37 mouse cellular contexts compared by ENCODE assay signal in the genomic region with DNA sequence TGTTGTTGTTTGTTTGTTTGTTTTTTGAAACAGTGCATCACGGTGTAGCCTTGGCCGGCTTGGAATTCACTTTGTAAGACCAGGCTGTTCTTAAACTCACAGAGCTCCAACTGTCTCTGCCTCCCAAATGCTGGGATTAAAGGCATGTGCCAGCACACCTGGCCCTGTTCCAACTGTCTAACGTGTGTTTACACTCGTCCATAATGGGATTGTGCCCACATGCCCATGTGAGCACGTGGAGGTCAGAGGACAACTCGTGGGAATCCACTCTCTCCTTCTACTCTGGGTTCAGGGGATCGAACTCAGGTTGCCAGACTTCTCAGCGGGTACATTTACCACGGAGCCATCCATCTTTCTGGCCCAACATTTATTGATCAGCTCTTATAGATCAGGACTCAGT. TPM values are rescaled to one million over a fixed set of nuclear protein-coding genes. Genes with fewer than 3 reads are reported as not detected.
"Had no signal": no experiment of that assay in that cellular context is flagged by ENCODE, and none has a peak within 500 bp of the region (broad histone marks: within the 10 kb centered on the region; RNA-seq: fewer than 3 reads in every experiment).

No protein-coding gene starts in this region.

- DNase-seq: heart, postnatal 10 days; heart, postnatal 14 days; heart, postnatal 36 days; heart, postnatal 4 days; kidney, adult 11 months; kidney, adult 18-20 months; kidney, adult 2 months; kidney, adult 8-10 months; kidney, adult 9 months; kidney, postnatal 10 days; kidney, postnatal 14 days; kidney, postnatal 25 days; kidney, postnatal 36 days; kidney, postnatal 4 days; layer of hippocampus, adult 9-11 months; layer of hippocampus, postnatal 36 days had no signal

- H3K4me2 ChIP-seq: heart, embryonic 11.5 days; heart, embryonic 12.5 days; heart, embryonic 13.5 days; heart, embryonic 15.5 days; hindbrain, embryonic 12.5 days; hindbrain, embryonic 13.5 days; hindbrain, embryonic 15.5 days; intestine, embryonic 15.5 days; kidney, embryonic 15.5 days had no signal

- H3K4me3 ChIP-seq: heart, embryonic 10.5 days; heart, embryonic 12.5 days; heart, embryonic 13.5 days; heart, embryonic 15.5 days; hindbrain, embryonic 10.5 days; hindbrain, embryonic 12.5 days; hindbrain, embryonic 13.5 days; hindbrain, embryonic 15.5 days; intestine, embryonic 15.5 days; kidney, embryonic 15.5 days; layer of hippocampus, adult 2 months had no signal

- H3K9ac ChIP-seq: heart, embryonic 12.5 days; heart, embryonic 13.5 days; heart, embryonic 15.5 days; hindbrain, embryonic 12.5 days; hindbrain, embryonic 13.5 days; hindbrain, embryonic 15.5 days; intestine, embryonic 15.5 days; kidney, embryonic 15.5 days had no signal

- H3K27me3 ChIP-seq: heart, embryonic 12.5 days; heart, embryonic 15.5 days; hindbrain, embryonic 12.5 days; hindbrain, embryonic 13.5 days; hindbrain, embryonic 15.5 days; intestine, embryonic 15.5 days; kidney, embryonic 15.5 days had no signal

- ATAC-seq: hindbrain, embryonic 16.5 days; hindbrain, postnatal 0 days; inflammation-experienced regulatory T-cells, adult 6 months; intestine, embryonic 15.5 days; intestine, embryonic 16.5 days; intestine, postnatal 0 days had no signal

- H3K9me3 ChIP-seq: heart, embryonic 10.5 days; heart, embryonic 12.5 days; heart, embryonic 13.5 days; heart, embryonic 15.5 days; hindbrain, embryonic 10.5 days; hindbrain, embryonic 12.5 days; hindbrain, embryonic 13.5 days; hindbrain, embryonic 15.5 days; intestine, embryonic 15.5 days; kidney, embryonic 15.5 days had no signal

- H3K36me3 ChIP-seq: heart, embryonic 10.5 days; heart, embryonic 12.5 days; heart, embryonic 13.5 days; heart, embryonic 15.5 days; hindbrain, embryonic 10.5 days; hindbrain, embryonic 12.5 days; hindbrain, embryonic 13.5 days; hindbrain, embryonic 15.5 days; intestine, embryonic 15.5 days; kidney, embryonic 15.5 days had no signal

- H3K27ac ChIP-seq: heart, embryonic 10.5 days; heart, embryonic 13.5 days; heart, embryonic 15.5 days; hindbrain, embryonic 10.5 days; hindbrain, embryonic 12.5 days; hindbrain, embryonic 13.5 days; hindbrain, embryonic 15.5 days; hindbrain, postnatal 0 days; intestine, embryonic 15.5 days; kidney, embryonic 15.5 days; kidney, postnatal 0 days; layer of hippocampus, adult 2 months had no signal

- H3K4me1 ChIP-seq: heart, embryonic 10.5 days; heart, embryonic 12.5 days; heart, embryonic 13.5 days; heart, embryonic 15.5 days; hindbrain, embryonic 13.5 days; hindbrain, embryonic 15.5 days; intestine, embryonic 15.5 days; kidney, embryonic 15.5 days had no signal

RNA-seq across cellular contexts. Expression of gene Phospho1, which starts 8.9 kb away (rescaled TPM):
- polyA plus RNA-seq: hindbrain, embryonic 11.5 days; hindbrain, embryonic 12.5 days; hindbrain, embryonic 13.5 days; hindbrain, embryonic 16.5 days; inflammation-experienced regulatory T-cells, adult 6 months; kidney, embryonic 14.5 days; kidney, embryonic 15.5 days; kidney, embryonic 16.5 days; kidney, postnatal 0 days had no signal
